Mouse (Mus musculus): ENCODE measurements around the gene Pam. TPM values are rescaled to one million over a fixed set of nuclear protein-coding genes. Genes with fewer than 3 reads are reported as not detected.

Gene Pam
- total and polyA plus RNA-seq, 3 experiments, result not detected

DNA sequence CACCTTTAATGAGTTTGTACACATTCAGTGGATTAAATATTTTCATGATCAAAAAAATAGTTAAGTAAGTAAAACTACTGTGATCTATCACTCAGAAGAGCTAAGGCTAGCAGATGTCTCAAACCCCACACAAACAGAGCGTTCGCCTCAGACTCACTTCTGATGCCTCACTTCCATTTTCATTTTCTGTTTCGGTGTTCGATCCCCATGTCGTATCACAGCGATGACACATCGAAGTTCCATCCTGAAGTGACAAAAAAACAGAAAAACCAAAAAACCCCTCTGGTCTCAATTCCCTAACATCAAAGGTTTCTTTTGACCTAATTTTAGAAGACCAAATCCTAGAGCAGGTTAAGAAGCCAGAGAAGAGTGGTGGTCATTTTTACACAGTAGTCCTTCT lies 349.2 kb downstream of the Pam start:
- Histone ChIP-seq H3K27me3 (ENCODE audit: control insufficient read depth in 1 of 2, insufficient read depth in 2 of 2, low read length in 2 of 2) (no peaks in the 10 kb centered on the region), H3K36me3 (ENCODE audit: control insufficient read depth in 1 of 2, insufficient read depth in 2 of 2, low read length in 2 of 2) (peaks cover 22 to 79% of the 10 kb centered on the region in 2 experiments), H3K4me3 (ENCODE audit: control insufficient read depth in 1 of 2, insufficient read depth in 1 of 2, low read depth in 2 of 2, low read length in 2 of 2) (no peak overlapping the region), H3K79me2 (ENCODE audit: control insufficient read depth, insufficient read depth, low read length, poor library complexity) (no peaks in the 10 kb centered on the region), H3K27ac (ENCODE audit: control insufficient read depth, low read depth, low read length) (no peak overlapping the region), H3K9ac (ENCODE audit: control insufficient read depth, low read depth, low read length, poor library complexity, severe bottlenecking) (no peak overlapping the region), H3K9me3 (replicated peaks; ENCODE audit: insufficient read depth, low read length) (no peaks in the 10 kb centered on the region), H3K4me1 (ENCODE audit: control insufficient read depth in 1 of 2, insufficient read depth in 2 of 2, low read length in 2 of 2) (peaks cover 11 to 14% of the 10 kb centered on the region in 2 experiments)
- DNase-seq (ENCODE audit: low read depth, low spot score), result no peak
- TF ChIP-seq ETS1 (IDR thresholded peaks at IDR 0.05; ENCODE audit: low read depth, low read length) (no peak), USF2 (IDR thresholded peaks at IDR 0.05; ENCODE audit: borderline replicate concordance in 1 of 2, insufficient read depth in 1 of 2, low read depth in 1 of 2, low read length in 2 of 2) (no peak), ZNF384 (IDR thresholded peaks at IDR 0.05; ENCODE audit: low read depth, low read length) (no peak), POLR2AphosphoS5 (IDR thresholded peaks at IDR 0.05; ENCODE audit: borderline replicate concordance, low read depth, low read length) (no peak), UBTF (IDR thresholded peaks at IDR 0.05; ENCODE audit: borderline replicate concordance, insufficient read depth, low read depth, low read length) (no peak), MAFK (IDR thresholded peaks at IDR 0.05; ENCODE audit: borderline replicate concordance, low read depth, low read length) (no peak), SMC3 (IDR thresholded peaks at IDR 0.05; ENCODE audit: low read depth, low read length) (no peak), TCF12 (IDR thresholded peaks at IDR 0.05; ENCODE audit: low read depth, low read length) (no peak), TAL1 (IDR thresholded peaks at IDR 0.05; ENCODE audit: low read length) (no peak), TBP (IDR thresholded peaks at IDR 0.05; ENCODE audit: low read depth, low read length) (no peak), BHLHE40 (IDR thresholded peaks at IDR 0.05; ENCODE audit: borderline replicate concordance, low read depth, low read length) (no peak), CHD1 (IDR thresholded peaks at IDR 0.05; ENCODE audit: low read depth, low read length) (no peak), MXI1 (IDR thresholded peaks at IDR 0.05; ENCODE audit: low read depth, low read length) (no peak), POLR2AphosphoS2 (IDR thresholded peaks at IDR 0.05; ENCODE audit: low read length) (no peak), KAT2A (conservative IDR thresholded peaks at IDR 0.05; ENCODE audit: low read depth, low read length) (no peak), HCFC1 (IDR thresholded peaks at IDR 0.05; ENCODE audit: low read depth, low read length) (no peak), EP300 (IDR thresholded peaks at IDR 0.05; ENCODE audit: low read depth in 1 of 2, low read length in 2 of 2) (no peak), E2F4 (IDR thresholded peaks at IDR 0.05; ENCODE audit: borderline replicate concordance, low read depth, low read length) (no peak), GATA1 (IDR thresholded peaks at IDR 0.05; ENCODE audit: low read depth, low read length) (no peak), CHD2 (IDR thresholded peaks at IDR 0.05; ENCODE audit: low read length) (no peak)

GRCm38 (mm10) chr1:97745712-97746111 lies 349.7 kb downstream of the Pam start:
- Histone ChIP-seq H3K9ac (ENCODE audit: control insufficient read depth, low read depth, low read length, poor library complexity, severe bottlenecking) (no peak overlapping the region), H3K79me2 (ENCODE audit: control insufficient read depth, insufficient read depth, low read length, poor library complexity) (no peaks in the 10 kb centered on the region), H3K4me1 (ENCODE audit: control insufficient read depth in 1 of 2, insufficient read depth in 2 of 2, low read length in 2 of 2) (peaks cover 11 to 14% of the 10 kb centered on the region in 2 experiments), H3K27me3 (ENCODE audit: control insufficient read depth in 1 of 2, insufficient read depth in 2 of 2, low read length in 2 of 2) (no peaks in the 10 kb centered on the region), H3K27ac (ENCODE audit: control insufficient read depth, low read depth, low read length) (no peak overlapping the region), H3K4me3 (ENCODE audit: control insufficient read depth in 1 of 2, insufficient read depth in 1 of 2, low read depth in 2 of 2, low read length in 2 of 2) (no peak overlapping the region), H3K9me3 (replicated peaks; ENCODE audit: insufficient read depth, low read length) (no peaks in the 10 kb centered on the region), H3K36me3 (ENCODE audit: control insufficient read depth in 1 of 2, insufficient read depth in 2 of 2, low read length in 2 of 2) (peaks cover 22 to 81% of the 10 kb centered on the region in 2 experiments)
- no peak for TF ChIP-seq CTCF (IDR thresholded peaks at IDR 0.05 in 2 of 3, conservative IDR thresholded peaks at IDR 0.05 in 1 of 3; ENCODE audit: control insufficient read depth in 1 of 3, insufficient read depth in 1 of 3, low read depth in 2 of 3, low read length in 3 of 3, poor library complexity in 1 of 3, severe bottlenecking in 1 of 3)
- no peak for DNase-seq (ENCODE audit: low read depth, low spot score)
